Mouse (Mus musculus) G1E (cell line): ENCODE data around the gene Flywch1. TPM values are rescaled to one million over a fixed set of nuclear protein-coding genes. Genes with fewer than 3 reads are reported as not detected.

ENCODE experiments used
- ATAC-seq: 2 replicates; pipeline ENCODE4 v1.8.0; 2016; ENCODE audit warnings: mild to moderate bottlenecking; ENCODE audit not compliant: insufficient number of reproducible peaks, poor library complexity, low FRiP score, severe bottlenecking; ENCODE audit errors: extremely low read depth
- DNase-seq: peaks from one replicate; pipeline ENCODE4 v3.0.0; 2012; ENCODE audit warnings: low spot score
- H3K27me3 ChIP-seq: 2 replicates; pipeline ENCODE4 v1.6.1; 2012; ENCODE audit warnings: mild to moderate bottlenecking, low read length, inconsistent platforms; ENCODE audit not compliant: insufficient read depth
- H3K36me3 ChIP-seq: replicated peaks from 2 replicates; pipeline ENCODE3; 2012; ENCODE audit warnings: mild to moderate bottlenecking, inconsistent platforms
- H3K4me1 ChIP-seq: 2 replicates; pipeline ENCODE4 v1.6.1; 2012; ENCODE audit warnings: low read depth, low read length, inconsistent platforms, mixed read lengths; ENCODE audit not compliant: insufficient read depth
- H3K4me3 ChIP-seq: 2 replicates; pipeline ENCODE4 v1.5.1; 2012; ENCODE audit warnings: low read depth, mild to moderate bottlenecking, inconsistent platforms, low read length, moderate library complexity, mixed read lengths
- H3K9me3 ChIP-seq: replicated peaks from 2 replicates; pipeline ENCODE4 v1.6.1; 2012; ENCODE audit warnings: inconsistent platforms
- CTCF ChIP-seq: IDR thresholded peaks from 2 replicates; pipeline ENCODE4 v1.5.1; 2012; ENCODE audit warnings: low read depth, low read length, inconsistent platforms, mixed read lengths
- GATA1 ChIP-seq: IDR thresholded peaks from 2 replicates; pipeline ENCODE4 v1.6.1; 2012; ENCODE audit warnings: borderline replicate concordance, low read length, inconsistent platforms, mixed read lengths
- GATA2 ChIP-seq: IDR thresholded peaks from 2 replicates; pipeline ENCODE4 v1.6.1; 2012; ENCODE audit warnings: low read depth, low read length, inconsistent platforms, borderline replicate concordance
- POLR2AphosphoS5 ChIP-seq: IDR thresholded peaks from 2 replicates; pipeline ENCODE4 v1.6.1; 2012; ENCODE audit warnings: low read depth, low read length, inconsistent platforms; ENCODE audit not compliant: insufficient replicate concordance
- TAL1 ChIP-seq: conservative IDR thresholded peaks from 2 replicates; pipeline ENCODE4 v1.6.1; 2012; ENCODE audit warnings: low read depth, low read length, inconsistent platforms, mixed read lengths
- polyA plus RNA-seq: library from polyadenylated mRNA; stranded (reverse); fragments of >175 nt; gene quantifications from 2 replicates; pipeline ENCODE4 v1.2.3, GENCODE M21; 2012
- total RNA-seq, 2 experiments: library from RNA; stranded (forward) in 1 of 2; stranded (reverse) in 1 of 2; fragments of 200-1000 nt in 1 of 2; fragments of >200 nt in 1 of 2; fragmentation: Nextera tagmentation in 1 of 2; gene quantifications; 2 replicates each; pipeline ENCODE4 v1.2.3; 2014 to 2017

The Flywch1 gene
- total and polyA plus RNA-seq, 3 experiments = 14.1 to 44.6 (median 22.3) TPM

DNA sequence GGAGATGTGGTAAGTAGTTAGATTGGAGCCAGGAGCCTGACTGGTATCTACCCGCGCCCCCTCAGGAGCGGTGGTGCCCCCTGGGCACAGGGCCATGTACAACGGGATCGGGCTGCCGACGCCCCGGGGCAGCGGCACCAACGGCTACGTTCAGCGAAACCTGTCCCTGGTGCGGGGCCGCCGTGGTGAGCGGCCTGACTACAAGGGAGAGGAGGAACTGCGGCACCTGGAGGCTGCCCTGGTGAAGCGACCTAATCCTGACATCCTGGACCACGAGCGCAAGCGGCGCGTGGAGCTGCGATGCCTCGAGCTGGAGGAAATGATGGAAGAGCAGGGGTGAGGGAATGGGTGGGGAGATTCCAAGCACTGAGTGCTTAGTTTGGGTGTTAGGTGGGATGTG, 35.5 kb upstream of the Flywch1 start:
- Histone ChIP-seq H3K4me1 (peaks cover 23% of the 10 kb centered on the region), H3K4me3 (peak overlapping the region; percentile 60; the same call in 1 of the 2 replicates), H3K9me3 (no peaks in the 10 kb centered on the region), H3K36me3 (peaks cover 57% of the 10 kb centered on the region), H3K27me3 (no peaks in the 10 kb centered on the region)
- no peak for DNase-seq
- ATAC-seq = no peak
- no peak for TF ChIP-seq GATA1
- TF ChIP-seq TAL1 = no peak
- TF ChIP-seq GATA2 = no peak
- no peak for TF ChIP-seq POLR2AphosphoS5
- TF ChIP-seq CTCF = no peak

DNA sequence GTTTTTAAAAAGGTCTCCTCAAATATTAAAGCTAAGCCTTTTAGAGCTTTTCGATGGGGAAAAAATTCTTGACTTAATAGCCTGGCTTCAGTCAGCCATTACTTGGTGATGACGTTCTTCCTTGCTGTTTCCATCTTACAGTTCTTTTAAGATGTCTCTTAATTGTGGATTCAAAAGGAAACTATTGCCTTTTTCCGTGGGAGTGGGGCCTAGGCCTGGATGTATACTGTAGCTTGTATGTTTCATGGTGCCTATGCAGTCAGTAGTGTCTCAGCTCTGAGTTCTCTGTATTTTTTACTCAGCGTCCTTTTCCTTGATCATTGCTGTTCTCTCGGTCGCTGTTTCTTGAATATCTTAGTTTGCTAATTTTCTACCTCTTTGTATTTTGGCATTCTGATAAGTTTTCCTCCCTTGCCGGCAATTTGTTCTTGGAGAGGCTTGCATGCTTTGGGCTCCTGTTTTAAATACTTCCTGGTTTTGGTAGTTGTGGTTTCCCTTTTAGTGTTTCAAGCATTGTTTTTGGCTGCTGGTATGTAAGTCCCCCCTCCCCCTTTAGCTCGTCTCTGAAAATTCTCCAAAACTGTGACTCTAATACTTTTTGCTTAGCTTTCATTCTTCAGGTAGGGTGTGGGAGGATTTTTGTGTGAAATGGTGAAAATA, 33.2 kb upstream of the Flywch1 start:
- H3K36me3 ChIP-seq = peaks cover 35% of the 10 kb centered on the region
- H3K27me3 ChIP-seq = no peaks in the 10 kb centered on the region
- ATAC-seq = no peak
- peaks cover 27% of the 10 kb centered on the region for H3K4me1 ChIP-seq
- H3K4me3 ChIP-seq = peak overlapping the region; percentile 87
- no peak for TF ChIP-seq GATA2
- TF ChIP-seq CTCF = no peak
- TF ChIP-seq TAL1 = no peak
- TF ChIP-seq POLR2AphosphoS5 = no peak
- TF ChIP-seq GATA1 = no peak
- no peaks in the 10 kb centered on the region for H3K9me3 ChIP-seq
- DNase-seq = no peak

DNA sequence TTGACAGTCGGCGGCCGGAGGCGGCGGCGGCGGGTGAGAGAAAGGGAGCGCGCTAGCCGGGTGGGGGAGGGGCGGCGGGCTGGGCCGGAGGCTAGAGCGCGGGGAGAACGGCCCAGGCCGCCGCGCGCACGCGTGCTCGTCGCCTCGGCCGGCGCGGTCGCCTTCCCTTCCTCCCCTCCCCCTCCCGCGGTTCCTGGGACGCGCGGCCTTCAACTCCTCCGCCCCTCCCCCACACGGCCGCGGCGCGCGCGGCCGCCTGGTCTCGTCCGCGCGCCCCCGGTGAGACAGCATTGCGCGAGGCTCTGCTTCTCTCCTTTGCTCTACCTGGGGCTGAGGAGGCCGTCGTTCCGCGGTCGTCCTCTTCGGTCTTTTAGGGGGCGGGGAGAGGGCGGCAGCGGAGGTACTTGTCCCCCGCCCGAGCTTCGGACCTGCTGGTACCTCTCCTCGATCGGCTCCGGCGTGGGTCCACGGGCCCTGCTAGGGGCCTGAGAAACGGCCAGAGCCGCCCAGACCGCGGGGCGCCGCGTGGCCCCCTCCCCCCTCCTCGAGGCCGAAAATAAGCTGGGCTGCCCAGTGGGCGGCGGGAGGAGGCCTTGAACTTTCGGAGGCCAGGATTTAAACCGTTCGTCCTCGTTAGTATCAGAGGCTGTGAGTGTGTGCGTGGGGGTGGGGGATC, 32.1 kb upstream of the Flywch1 start:
- H3K36me3 ChIP-seq = peaks cover 24% of the 10 kb centered on the region
- H3K27me3 ChIP-seq = no peaks in the 10 kb centered on the region
- peak; percentile 65 for DNase-seq
- no peak for ATAC-seq
- TF ChIP-seq TAL1 = no peak
- no peak for TF ChIP-seq GATA2
- no peak for TF ChIP-seq GATA1
- TF ChIP-seq POLR2AphosphoS5 = no peak
- no peak for TF ChIP-seq CTCF
- H3K9me3 ChIP-seq = no peaks in the 10 kb centered on the region
- H3K4me1 ChIP-seq = peaks cover 27% of the 10 kb centered on the region
- H3K4me3 ChIP-seq = peak overlapping the region; percentile 87

DNA sequence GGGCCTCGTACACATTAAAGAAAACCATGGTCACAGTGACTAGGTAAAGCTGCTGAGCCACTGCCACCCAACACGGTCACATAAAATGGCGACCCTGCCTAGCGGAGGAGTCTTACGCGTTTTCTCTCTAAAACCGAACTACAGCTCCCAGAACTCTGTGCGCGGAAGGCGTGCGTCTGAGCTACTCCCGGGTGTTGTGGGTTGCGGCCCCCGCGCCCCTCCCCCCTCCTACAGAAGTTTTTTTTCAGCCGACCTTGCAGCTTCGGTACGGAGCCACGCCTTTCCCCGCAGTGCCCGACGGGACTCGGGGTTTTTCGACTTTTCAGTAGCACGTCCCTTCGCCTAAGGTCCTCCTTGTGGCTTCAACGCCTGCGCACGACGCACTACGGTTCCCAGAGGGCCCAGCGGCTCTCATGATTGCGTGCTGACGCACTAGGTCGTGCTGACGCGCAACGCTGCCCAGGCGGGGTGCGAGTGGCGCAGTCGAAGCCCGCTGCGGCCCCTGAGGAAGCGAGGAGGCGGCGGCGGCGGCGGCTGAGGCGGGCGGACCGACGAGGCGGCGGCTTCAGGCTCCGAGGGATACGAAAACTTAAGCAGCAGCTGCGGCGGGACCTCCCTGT, 31.5 kb upstream of the Flywch1 start:
- ATAC-seq (peak; percentile 93), DNase-seq (peak; percentile 81)
- no peaks in the 10 kb centered on the region for H3K27me3 ChIP-seq
- peaks cover 18% of the 10 kb centered on the region for H3K36me3 ChIP-seq
- no peaks in the 10 kb centered on the region for H3K9me3 ChIP-seq
- H3K4me1 ChIP-seq = peaks cover 27% of the 10 kb centered on the region
- peak overlapping the region; percentile 87 for H3K4me3 ChIP-seq
- no peak for TF ChIP-seq POLR2AphosphoS5
- TF ChIP-seq TAL1 = no peak
- TF ChIP-seq GATA1 = no peak
- TF ChIP-seq GATA2 = no peak

DNA sequence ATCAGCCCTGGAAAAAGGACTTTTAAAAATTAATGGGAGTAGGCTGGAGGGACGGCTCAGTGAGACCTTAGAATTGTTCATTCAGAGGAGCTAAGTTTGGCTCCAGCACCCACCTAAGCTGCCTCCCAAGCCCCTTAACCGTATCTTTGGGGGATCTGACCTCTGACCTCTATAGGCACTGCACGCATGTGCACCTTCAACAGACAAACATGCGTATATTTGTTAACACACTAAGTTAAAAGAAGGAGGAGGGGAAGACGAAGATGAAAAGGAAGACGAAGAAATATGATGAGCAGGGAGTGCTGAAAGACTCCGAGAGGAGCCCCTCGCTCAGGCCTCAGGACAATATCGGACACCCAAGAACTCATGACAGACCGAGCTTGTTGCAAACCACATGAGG, 30.2 kb upstream of the Flywch1 start:
- DNase-seq (no peak), ATAC-seq (no peak)
- no peak for TF ChIP-seq GATA1
- no peak for TF ChIP-seq GATA2
- TF ChIP-seq TAL1 = no peak
- no peak for TF ChIP-seq CTCF
- TF ChIP-seq POLR2AphosphoS5 = no peak
- H3K27me3 ChIP-seq = no peaks in the 10 kb centered on the region
- H3K36me3 ChIP-seq = peaks cover 5% of the 10 kb centered on the region
- H3K4me3 ChIP-seq = no peak overlapping the region; the same call in 1 of the 2 replicates
- no peaks in the 10 kb centered on the region for H3K9me3 ChIP-seq
- H3K4me1 ChIP-seq = peaks cover 21% of the 10 kb centered on the region

- TF ChIP-seq GATA1 = no peak
- TF ChIP-seq CTCF = no peak
- TF ChIP-seq TAL1 = no peak
- TF ChIP-seq GATA2 = no peak
- TF ChIP-seq POLR2AphosphoS5 = no peak
- no peak for ATAC-seq
- DNase-seq = no peak
- Histone ChIP-seq H3K4me3 (no peak overlapping the region), H3K4me1 (peaks cover 5% of the 10 kb centered on the region), H3K36me3 (no peaks in the 10 kb centered on the region), H3K9me3 (no peaks in the 10 kb centered on the region), H3K27me3 (peaks cover 10% of the 10 kb centered on the region)
Observed at GRCm38 (mm10) chr17:23797316-23797715, 25.9 kb upstream of the Flywch1 start.
